Mouse (Mus musculus) kidney, adult 2 months (tissue): ENCODE results near the gene Det1.

Experiments used
- CTCF ChIP-seq: fragments of 200-500 bp; conservative IDR thresholded peaks from 2 replicates; pipeline ENCODE4 v1.5.1; 2011; ENCODE audit warnings: low read depth, mild to moderate bottlenecking, control low read depth, low read length, moderate library complexity, mixed read lengths; ENCODE audit not compliant: insufficient read depth, insufficient read length
- POLR2A ChIP-seq: fragments of 200-500 bp; IDR thresholded peaks from one replicate; pipeline ENCODE4 v1.6.1; 2011; ENCODE audit warnings: low read depth, low read length, control low read depth

GRCm38 (mm10) chr7:78835656-78836055 lies 11.4 kb downstream of the Det1 start:
- TF ChIP-seq CTCF (no peak), POLR2A (no peak)
